ENCODE assay signal across 24 mouse cellular contexts in the genomic region with DNA sequence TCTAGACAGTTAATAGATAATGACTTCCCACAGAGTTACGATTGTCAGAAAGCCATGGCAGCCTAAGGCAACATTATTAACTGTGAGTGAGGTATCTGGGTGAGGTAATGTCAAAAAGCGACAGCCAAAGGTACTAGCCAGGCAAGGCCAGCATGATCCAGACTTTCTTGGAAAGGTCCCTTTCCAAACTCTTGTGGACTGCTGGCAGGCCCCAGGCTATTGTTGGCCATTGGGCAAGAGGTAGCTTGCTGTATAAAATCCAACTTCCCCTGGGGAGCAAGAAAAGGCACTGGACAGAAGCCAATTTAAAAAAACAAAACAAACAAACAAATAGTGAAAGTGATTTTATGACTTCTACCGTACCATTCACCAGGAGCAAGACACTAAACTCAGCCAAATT. TPM values are rescaled to one million over a fixed set of nuclear protein-coding genes. Genes with fewer than 3 reads are reported as not detected.
DNase-seq lines count a peak whose midpoint lies in the region; TF ChIP-seq lines count a peak whose summit lies in the region.
"Had no signal": no experiment of that assay in that cellular context is flagged by ENCODE, and none has a peak within 500 bp of the region (broad histone marks: within the 10 kb centered on the region; RNA-seq: fewer than 3 reads in every experiment).

No protein-coding gene starts in this region.

- peaks cover under 1% of the 10 kb centered on the region; the same call in 1 of the 2 replicates for H3K4me1 ChIP-seq in kidney, adult 2 months (ENCODE audit: control insufficient read depth, insufficient read depth, low read length)
- H3K4me1 ChIP-seq: embryonic facial prominence, embryonic 15.5 days; hindbrain, embryonic 13.5 days; kidney, embryonic 15.5 days; neural tube, embryonic 12.5 days had no signal

- peak; percentile 63 for DNase-seq in adrenal gland, postnatal 10 days
- DNase-seq in adrenal gland, adult 2 months, result no peak
- peak; percentile 47 to 60 for DNase-seq in heart, adult 18-20 months
- no peak for DNase-seq in heart, adult 8-10 months (ENCODE audit: low spot score)
- DNase-seq in kidney, adult 2 months, result peak; percentile 58
- DNase-seq in kidney, postnatal 25 days, result no peak
- DNase-seq in adipocyte (ENCODE audit: low spot score), result peak; percentile 92
- DNase-seq in right cerebral cortex, postnatal 14 days, result no peak
- DNase-seq: cerebellum, adult 8-10 months; cerebellum, postnatal 25 days; layer of hippocampus, adult 9-11 months; lung, postnatal 4 days; right cerebral cortex, adult 18-20 months; right cerebral cortex, postnatal 4 days had no signal

- no peaks in the 10 kb centered on the region for H3K27me3 ChIP-seq in kidney, adult 2 months (replicated peaks; ENCODE audit: control insufficient read depth, insufficient read depth, low read length)
- H3K27me3 ChIP-seq: CH12.LX; embryonic facial prominence, embryonic 15.5 days; forebrain, embryonic 13.5 days; hindbrain, embryonic 13.5 days; kidney, embryonic 15.5 days; midbrain, embryonic 12.5 days; neural tube, embryonic 12.5 days had no signal

- 55% methylated on average over 3 of the region's 3 CpGs for whole genome bisulfite sequencing in kidney, adult 2 months

- H3K4me3 ChIP-seq in kidney, adult 2 months (ENCODE audit: insufficient read depth, low read depth, low read length), result no peak overlapping the region
- H3K4me3 ChIP-seq: embryonic facial prominence, embryonic 10.5 days; embryonic facial prominence, embryonic 15.5 days; forebrain, embryonic 13.5 days; hindbrain, embryonic 13.5 days; kidney, embryonic 15.5 days; megakaryocyte, embryonic 14.5 days; midbrain, embryonic 12.5 days; myocyte; neural tube, embryonic 12.5 days had no signal

- H3K27ac ChIP-seq in kidney, adult 2 months (ENCODE audit: insufficient read depth, low read depth, low read length), result no peak overlapping the region
- H3K27ac ChIP-seq: embryonic facial prominence, embryonic 10.5 days; embryonic facial prominence, embryonic 15.5 days; forebrain, embryonic 13.5 days; hindbrain, embryonic 13.5 days; kidney, embryonic 15.5 days; midbrain, embryonic 12.5 days; neural tube, embryonic 12.5 days had no signal

- TF ChIP-seq POLR2A in kidney, adult 2 months (IDR thresholded peaks at IDR 0.05; ENCODE audit: low read depth, low read length), result no peak

- H3K36me3 ChIP-seq in kidney, adult 2 months (ENCODE audit: control insufficient read depth, insufficient read depth, low read length), result no peaks in the 10 kb centered on the region

- TF ChIP-seq CTCF in kidney, adult 2 months (conservative IDR thresholded peaks at IDR 0.05; ENCODE audit: insufficient read depth, insufficient read length, low read depth, low read length), result no peak

RNA-seq across cellular contexts. Expression of gene Rtraf, which starts 16.3 kb away (rescaled TPM):
- total RNA-seq in adrenal gland, postnatal 10 days (2021), result 10 to 100 TPM; 77.8 to 80.3 TPM
- 10 to 100 TPM; 75.4 to 84.4 TPM for total RNA-seq in adrenal gland, adult 2 months (2021)
- polyA plus RNA-seq in adrenal gland, adult 2 months (2012; rRNA removed), result 7.3 and 12.6 TPM in 2 replicates
- 10 to 100 TPM; 68.5 to 70.3 TPM for total RNA-seq in heart, adult 18-20 months (2021)
- total RNA-seq in heart, adult 8-10 months (2022), result 10 to 100 TPM; 61.4 to 74.2 (median 69.8) TPM
- polyA plus RNA-seq in kidney, adult 2 months (2012; rRNA removed), result 37.9 and 47.3 TPM in 2 replicates

RNA-seq across cellular contexts. Expression of gene Nid2, which starts 56.3 kb away (rescaled TPM):
- 10 to 100 TPM; 59.7 to 74.5 TPM for total RNA-seq in adrenal gland, postnatal 10 days (2021)
- 10 to 100 TPM; 10.8 to 14.9 TPM for total RNA-seq in adrenal gland, adult 2 months (2021)
- polyA plus RNA-seq in adrenal gland, adult 2 months (2012; rRNA removed), result 13.4 and 16.6 TPM in 2 replicates
- total RNA-seq in heart, adult 18-20 months (2021), result 10 to 100 TPM; 17.1 to 18.9 TPM
- 10 to 100 TPM; 17.5 to 19.7 (median 18.4) TPM for total RNA-seq in heart, adult 8-10 months (2022)
- polyA plus RNA-seq in kidney, adult 2 months (2012; rRNA removed), result 17.6 and 21.4 TPM in 2 replicates

Comparison
In these comparisons a context has a peak if more than half of its experiments do, and no peak if none do; other contexts are left out.
1. DNase-seq: peak in adrenal gland, postnatal 10 days (single experiment), heart, adult 18-20 months (2 of 2), kidney, adult 2 months (single experiment) and adipocyte (single experiment); none in adrenal gland, adult 2 months (single experiment), heart, adult 8-10 months (single experiment), kidney, postnatal 25 days (0 of 2) and right cerebral cortex, postnatal 14 days (single experiment).